Mouse (Mus musculus): Measurements from ENCODE around the gene Bspry.
A peak's percentile ranks its signal among the peaks of the same experiment; 100 is the strongest.

Bspry gene

DNA sequence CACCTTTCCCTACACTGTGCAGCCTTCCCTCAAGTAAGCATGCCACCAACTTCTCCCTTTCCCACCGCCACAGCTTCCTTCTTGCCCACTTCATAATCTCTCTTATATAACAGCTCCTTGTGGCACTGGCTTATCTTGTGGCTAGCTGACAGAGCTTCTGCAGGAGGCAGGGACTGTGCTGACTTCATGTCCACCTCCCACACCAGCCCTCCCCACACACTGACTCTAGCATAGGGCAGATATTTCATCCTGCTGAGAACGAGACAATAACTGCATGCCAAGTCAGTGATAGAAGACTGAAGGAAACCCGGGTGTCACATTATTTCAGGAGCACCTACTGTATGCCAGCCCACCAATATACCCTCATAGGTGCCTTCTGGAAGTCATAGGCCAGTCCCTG, 35.6 kb downstream of the Bspry start:
- 0 out of 2 replicates have a peak, but pooled peaks have one; percentile 1 for ATAC-seq (ENCODE audit: low TSS enrichment)

- no peak for ATAC-seq (ENCODE audit: low TSS enrichment)
Measured at GRCm38 (mm10) chr4:62516079-62516478, 36.2 kb downstream of the Bspry start.

DNA sequence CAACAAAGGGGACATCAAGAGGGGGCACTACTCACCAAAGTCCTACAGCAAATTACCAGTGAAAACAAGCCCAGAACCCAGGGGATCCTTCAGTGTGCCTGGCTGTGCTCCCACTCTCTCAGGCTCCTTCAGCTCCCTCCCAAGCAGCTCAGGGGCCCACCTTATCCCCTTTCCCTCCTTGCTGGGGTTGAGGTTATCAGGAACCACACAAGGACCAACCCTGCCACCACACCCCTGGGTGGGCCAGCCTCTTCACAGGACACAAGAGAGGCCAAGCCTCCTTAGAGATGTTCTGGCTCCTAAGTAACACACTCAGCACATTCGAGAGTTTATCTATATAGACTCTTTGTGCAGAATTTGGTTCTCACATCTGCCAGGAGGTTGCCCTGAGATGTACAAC, 36.7 kb downstream of the Bspry start:
- no peak for ATAC-seq (ENCODE audit: low TSS enrichment)

GRCm38 (mm10) chr4:62517046-62517445, 37.2 kb downstream of the Bspry start:
- ATAC-seq (ENCODE audit: low TSS enrichment) = no peak

GRCm38 (mm10) chr4:62517538-62518415, 37.9 kb downstream of the Bspry start:
- no peak for ATAC-seq (ENCODE audit: low TSS enrichment)

- ATAC-seq (ENCODE audit: low TSS enrichment) = no peak
Measured at GRCm38 (mm10) chr4:62518416-62519121, 38.7 kb downstream of the Bspry start.

DNA sequence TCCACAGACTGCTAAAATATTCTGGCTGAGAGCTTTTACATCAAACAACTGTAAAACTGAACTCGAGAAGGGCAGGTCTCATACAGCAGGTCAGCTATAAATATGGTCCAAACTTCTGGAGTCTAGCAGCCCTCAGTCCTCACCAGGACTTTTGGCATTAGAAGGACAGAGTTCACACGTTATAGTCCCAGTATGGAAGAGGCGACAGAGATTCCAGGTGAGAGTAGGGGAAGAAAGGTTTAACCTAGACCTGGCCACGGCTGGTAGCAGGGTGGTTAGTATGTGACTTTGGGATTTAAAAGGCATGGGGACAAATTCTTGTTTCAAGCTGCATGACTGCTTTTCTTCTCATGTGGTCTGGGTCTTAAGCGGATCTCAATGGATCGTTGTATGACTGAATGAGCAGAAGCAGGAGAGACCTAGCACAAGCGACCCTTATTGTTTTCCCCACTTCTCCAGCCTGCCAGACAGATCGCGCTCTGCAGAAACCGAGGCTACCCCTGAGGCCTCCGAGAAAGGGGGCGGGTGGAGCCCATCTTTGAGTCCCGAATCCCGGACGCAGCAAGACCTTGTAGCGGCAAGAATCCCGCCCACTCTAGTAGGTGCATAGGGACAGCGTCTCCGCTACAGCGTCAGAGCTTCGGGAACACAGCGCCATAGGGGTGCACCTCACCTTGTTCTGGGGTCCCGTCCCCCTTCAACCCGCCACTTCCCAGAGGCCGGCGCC, 39.4 kb downstream of the Bspry start:
- peak; percentile 67; the same call in 1 of the 2 replicates for ATAC-seq (ENCODE audit: low TSS enrichment)

DNA sequence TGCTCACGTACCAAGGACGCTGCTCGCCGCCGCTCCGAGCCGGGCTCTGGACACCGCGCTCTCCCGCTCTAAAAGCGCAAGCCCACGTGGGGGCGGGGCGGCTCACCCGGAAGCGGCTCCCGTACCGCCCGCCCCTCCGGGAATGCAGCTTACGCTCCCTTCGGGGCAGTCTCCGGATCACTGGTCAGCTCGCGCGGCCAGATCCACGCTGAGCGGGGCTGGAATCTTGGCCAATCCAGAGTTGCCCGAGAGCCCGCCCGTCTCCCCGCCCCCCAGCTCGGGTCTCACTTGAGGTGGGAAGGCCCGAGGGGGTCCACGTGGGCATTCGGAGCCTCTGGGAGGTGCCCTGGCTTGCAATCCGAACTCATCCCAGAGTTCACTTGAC, 40.0 kb downstream of the Bspry start, which contains the start of gene Alad:
TSS of gene Alad (minus strand) at position 70 of the 385 bp plus-strand sequence.
- ATAC-seq (ENCODE audit: low TSS enrichment) = peak; percentile 81

DNA sequence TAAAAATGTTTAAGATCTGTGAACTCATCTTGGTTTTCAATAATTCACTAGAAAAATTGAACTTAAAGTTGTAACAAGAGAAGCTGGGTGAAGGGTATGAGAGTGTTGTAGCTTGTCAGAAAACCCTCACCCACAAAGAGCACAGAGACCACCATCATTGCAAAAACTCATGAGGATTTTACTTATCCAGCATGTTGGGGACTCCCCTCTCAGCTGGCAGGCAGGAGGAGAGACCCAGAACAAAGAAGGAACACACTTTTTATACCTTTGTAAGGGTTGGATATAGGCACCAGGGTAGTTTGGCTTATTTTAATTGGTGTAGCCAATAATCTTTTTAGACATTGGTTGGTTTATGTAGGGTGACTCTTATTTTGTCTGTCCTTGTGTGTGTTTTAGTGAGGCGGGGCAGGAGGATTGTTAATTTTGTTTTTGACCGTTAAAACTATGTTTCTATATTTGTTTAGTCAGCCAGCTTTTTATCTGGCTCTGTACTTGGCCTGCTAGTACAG, 41.1 kb downstream of the Bspry start:
- no peak for ATAC-seq (ENCODE audit: low TSS enrichment)

DNA sequence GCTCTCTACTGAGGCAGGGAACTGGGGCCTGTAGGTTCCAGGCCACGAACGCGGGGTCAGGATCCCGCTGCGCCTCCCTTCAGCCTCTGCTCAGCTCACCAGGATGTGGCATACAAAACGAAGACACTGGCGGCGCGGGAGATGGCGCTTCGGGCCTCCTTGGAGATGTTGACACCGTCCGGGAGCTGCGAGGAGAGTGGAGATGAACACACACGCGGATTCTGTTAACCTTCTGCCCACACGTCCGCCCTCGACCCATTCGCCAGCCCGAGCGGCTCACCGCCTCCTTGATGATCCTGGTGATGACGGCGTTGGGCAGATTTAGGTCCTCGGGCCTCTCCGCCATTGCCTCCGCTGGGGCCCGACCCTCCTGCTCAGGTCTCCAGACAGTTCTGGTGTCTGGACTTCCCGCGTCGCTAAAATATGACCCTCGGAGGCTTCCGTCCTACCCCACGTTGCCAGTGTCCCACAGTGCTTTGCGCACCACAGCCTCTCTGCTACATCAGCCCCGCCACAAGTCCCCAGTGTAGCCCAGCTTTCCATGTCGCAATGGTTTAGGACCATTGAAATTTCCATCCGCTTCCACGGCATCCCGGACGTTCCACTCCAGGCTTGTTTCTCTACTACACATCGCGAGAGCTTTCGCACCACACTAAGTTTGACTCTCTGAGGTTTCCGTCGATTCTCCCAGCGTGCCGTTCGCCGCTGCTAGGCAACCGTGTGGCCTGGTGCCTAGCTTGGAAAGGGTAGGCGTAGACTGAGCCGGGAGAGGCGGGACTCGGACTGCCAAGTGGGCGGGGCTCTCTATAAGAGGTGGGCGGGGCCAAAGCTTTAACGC, 45.0 kb downstream of the Bspry start, which contains the start of the genes Pole3 and 4933430I17Rik:
TSS of gene Pole3 (minus strand) at position 418 of the 838 bp plus-strand sequence.
TSS of gene 4933430I17Rik (plus strand) at position 719 of the 838 bp plus-strand sequence.
- ATAC-seq (ENCODE audit: low TSS enrichment) = peak; percentile 89

DNA sequence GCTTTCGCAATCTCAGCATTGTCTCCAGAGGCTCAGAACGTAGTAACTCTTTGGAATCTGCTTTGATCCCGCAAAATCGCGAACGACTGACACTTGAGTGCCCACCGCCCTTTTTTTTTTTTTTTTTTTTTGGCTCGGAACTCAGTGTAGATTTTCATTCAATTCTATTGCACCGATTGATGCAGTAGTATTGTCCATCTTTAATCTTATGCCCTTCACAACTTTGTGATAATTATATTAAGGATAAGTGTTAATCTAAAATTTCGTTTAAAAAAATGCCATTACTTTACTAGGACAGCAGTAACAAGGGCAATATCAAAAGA, 45.6 kb downstream of the Bspry start:
- ATAC-seq (ENCODE audit: low TSS enrichment) = no peak

- no peak for ATAC-seq (ENCODE audit: low TSS enrichment)
Measured at GRCm38 (mm10) chr4:62526256-62526655, 46.4 kb downstream of the Bspry start.

DNA sequence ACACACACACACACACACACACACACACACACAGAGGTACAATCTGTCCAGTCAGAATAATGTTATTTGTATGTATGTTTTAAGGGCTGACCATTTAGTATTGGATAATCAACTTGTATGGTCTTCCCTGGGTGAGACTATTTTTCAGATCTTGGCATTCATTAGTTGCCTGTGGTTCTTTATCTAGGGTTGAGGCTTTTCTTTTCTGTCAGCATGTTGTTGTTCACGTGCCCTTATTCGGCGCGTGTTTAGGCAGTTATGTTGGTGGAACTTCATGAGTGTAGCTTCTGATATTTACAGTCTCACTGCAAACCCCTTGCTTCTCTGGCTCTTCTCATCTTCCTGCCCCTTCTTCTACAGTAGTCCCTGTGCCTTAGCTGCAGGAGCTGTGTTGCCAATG, 47.8 kb downstream of the Bspry start:
- ATAC-seq (ENCODE audit: low TSS enrichment) = no peak

GRCm38 (mm10) chr4:62533729-62534128, 53.9 kb downstream of the Bspry start:
- no peak for ATAC-seq (ENCODE audit: low TSS enrichment)

DNA sequence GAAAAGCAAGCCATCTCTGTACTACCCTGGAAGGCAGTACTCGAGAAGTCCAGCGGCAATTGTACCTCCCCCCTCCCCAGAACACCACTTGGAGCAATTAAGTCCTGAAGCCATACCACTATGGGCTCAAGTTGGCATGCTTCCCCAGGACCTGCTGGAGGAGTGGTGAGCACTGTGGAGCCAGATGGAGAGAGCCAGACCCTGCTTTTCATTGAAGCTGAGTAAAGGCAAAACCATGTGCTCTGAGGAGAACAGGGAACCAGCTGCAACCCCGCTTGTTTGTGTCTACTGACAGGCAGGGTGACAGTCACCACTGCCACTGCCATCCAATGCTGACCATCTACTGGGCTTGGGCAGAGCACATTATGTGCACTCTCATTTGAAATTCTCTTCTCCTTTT, 61.9 kb downstream of the Bspry start:
- ATAC-seq (ENCODE audit: low TSS enrichment) = no peak

- ATAC-seq (ENCODE audit: low TSS enrichment) = peak; percentile 73; the same call in 1 of the 2 replicates
Measured at GRCm38 (mm10) chr4:62543782-62544181, 63.9 kb downstream of the Bspry start.

- no peak for ATAC-seq (ENCODE audit: low TSS enrichment)
Measured at GRCm38 (mm10) chr4:62544801-62545200, 64.9 kb downstream of the Bspry start.

Measured in frontal cortex, adult (tissue).